Mouse (Mus musculus) naive thymus-derived CD4-positive, alpha-beta T cell, adult 2 months (primary cell): ENCODE measurements around the gene Dgka.

Source experiments
- DNase-seq: peaks from one replicate; pipeline ENCODE4 v3.0.0-alpha.2; 2011; ENCODE audit warnings: low read depth

Dgka gene

GRCm38 (mm10) chr10:128744680-128745601 lies at the start of gene Dgka:
TSS of gene Dgka (minus strand) at chr10:128744855.
- DNase-seq: peak; percentile 86

DNA sequence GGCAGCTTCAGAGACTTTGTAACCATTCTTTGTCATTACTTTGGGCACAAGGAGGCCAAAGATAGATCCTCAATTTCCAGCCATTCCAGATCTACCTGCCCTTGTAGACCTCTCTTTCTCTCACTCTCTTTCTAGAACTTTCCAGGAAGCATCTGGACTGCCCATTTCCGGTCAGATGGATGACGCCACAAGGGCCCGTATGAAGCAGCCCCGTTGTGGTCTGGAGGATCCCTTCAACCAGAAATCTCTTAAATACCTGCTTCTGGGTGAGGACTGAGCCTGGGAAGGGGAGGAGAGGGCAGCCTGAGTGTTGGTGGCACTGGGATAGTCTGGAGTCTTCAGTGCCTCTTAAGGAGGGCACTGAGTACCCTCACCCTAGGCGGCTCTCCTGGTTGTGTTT lies 49.7 kb upstream of the Dgka start:
- DNase-seq: no peak

DNA sequence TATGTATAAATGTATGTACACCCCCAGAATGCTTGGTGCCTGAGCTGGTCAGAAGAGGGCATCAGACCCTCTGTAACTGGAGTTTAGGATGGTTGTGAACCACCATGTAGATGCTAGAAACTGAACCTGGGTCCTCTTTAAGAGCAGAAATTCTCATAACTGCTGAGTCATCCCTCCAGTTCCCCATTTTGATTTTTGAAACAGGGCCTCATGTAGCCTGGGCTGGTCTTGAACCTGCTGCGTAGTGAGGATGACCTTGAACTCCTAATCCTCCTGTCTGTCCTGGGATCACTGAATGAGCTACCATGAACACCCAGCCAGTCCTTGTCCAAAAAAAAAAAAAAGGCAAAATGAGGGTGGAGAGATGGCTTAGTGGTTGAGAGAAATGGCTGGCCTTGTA lies 48.6 kb upstream of the Dgka start:
- DNase-seq: no peak

GRCm38 (mm10) chr10:128792041-128792440 lies 47.4 kb upstream of the Dgka start:
- no peak for DNase-seq

- no peak for DNase-seq
Observed at GRCm38 (mm10) chr10:128790398-128791124, 45.9 kb upstream of the Dgka start, which contains the start of gene Mmp19. TSS of gene Mmp19 (plus strand) at chr10:128790910.

DNA sequence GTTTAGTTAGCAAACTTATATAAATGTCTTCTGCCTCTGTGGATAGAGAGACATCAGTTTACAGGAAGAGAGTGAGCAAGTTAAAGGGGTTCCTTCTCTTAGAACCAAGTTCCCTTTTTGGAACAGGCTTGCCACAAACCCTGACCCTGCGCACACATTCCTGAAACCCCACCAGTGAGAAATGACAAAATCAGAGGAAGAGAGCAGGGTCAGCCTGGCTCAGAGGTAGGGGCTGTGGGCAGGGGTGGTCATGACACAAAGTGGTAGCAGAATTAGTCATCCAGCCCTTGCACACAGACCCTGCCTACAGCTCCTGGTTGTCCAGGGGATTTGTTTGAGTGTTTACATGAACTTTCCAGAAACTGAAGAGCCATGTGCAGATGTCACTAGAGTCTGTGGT lies 35.5 kb upstream of the Dgka start:
- DNase-seq: no peak

DNA sequence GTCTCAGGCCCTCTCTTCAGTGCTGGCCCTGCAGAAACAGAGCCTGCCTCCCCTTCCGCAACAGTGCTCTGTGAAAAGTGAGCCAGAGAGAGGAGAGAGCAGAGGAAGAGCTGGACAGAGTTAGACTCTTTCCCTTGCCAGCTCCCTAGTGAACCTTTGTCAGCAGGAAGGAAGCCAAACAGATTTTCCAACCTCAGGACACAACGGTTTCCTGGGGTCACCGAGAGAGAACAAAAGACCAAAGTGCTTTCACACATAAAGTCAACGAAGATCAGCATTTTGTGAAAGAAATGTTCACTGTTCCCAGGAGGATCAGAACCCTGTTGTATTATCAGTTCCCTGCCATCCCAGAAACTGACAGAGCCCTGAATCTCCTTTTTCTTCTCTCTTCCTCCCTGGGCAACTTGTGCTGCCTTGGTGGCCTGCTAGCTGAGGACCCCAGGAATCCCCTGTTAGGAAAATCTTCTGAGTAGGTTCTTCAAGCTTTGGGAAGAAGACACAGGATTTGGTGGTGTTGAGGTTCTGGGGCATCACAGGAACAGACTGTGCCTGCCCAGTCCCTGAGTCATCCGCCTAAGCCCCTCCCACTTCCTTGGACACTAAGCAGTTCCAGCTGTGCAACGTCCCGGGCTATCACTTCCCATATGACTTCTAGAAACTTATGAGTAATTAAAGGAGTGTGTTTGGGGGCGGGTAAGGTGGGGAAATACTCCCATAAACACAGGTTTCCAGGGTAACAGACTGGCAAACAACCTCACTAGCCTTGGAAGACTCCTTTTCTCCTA lies 34.5 kb upstream of the Dgka start:
- no peak for DNase-seq

DNA sequence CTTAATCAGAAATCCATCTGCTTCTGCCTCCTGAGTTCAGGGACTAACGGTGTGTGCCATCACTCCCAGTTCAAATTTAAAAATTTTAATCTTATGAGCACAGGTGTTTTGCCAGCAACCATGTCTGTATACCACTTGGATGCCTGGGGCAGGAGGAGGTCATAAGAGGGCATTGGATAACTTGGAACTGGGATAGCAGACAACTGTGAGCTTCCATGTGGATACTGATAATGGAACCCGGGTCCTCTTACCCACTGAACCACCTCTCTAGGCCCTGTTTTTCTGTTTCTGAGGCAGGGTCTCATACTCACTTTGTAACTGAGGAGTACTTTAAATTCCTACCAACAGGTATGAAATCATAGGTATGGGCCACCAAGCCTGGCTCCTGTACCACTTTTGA lies 33.8 kb upstream of the Dgka start:
- DNase-seq: no peak

GRCm38 (mm10) chr10:128773685-128774084 lies 29.0 kb upstream of the Dgka start:
- DNase-seq: peak; percentile 41

DNA sequence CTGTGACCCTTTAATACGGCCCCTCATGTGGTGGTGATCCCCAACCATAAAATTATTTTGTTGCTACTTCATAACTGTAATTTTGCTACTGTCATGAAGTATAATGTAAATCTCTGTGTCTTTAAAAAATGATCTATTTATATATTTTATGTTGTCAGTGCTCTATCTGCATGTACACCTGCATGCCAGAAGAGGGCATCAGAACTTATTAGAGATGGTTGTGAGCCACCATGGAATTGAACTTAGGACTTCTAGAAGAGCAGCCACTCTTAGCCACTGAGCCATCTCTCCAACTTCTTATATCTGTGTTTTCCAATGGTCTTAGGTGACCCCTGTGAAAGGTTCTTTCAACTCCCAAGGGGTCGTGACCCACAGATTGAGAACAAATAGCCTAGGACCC lies 28.2 kb upstream of the Dgka start:
- peak; percentile 46 for DNase-seq

GRCm38 (mm10) chr10:128748252-128748864 lies 3.7 kb upstream of the Dgka start:
- DNase-seq: peak; percentile 93

DNA sequence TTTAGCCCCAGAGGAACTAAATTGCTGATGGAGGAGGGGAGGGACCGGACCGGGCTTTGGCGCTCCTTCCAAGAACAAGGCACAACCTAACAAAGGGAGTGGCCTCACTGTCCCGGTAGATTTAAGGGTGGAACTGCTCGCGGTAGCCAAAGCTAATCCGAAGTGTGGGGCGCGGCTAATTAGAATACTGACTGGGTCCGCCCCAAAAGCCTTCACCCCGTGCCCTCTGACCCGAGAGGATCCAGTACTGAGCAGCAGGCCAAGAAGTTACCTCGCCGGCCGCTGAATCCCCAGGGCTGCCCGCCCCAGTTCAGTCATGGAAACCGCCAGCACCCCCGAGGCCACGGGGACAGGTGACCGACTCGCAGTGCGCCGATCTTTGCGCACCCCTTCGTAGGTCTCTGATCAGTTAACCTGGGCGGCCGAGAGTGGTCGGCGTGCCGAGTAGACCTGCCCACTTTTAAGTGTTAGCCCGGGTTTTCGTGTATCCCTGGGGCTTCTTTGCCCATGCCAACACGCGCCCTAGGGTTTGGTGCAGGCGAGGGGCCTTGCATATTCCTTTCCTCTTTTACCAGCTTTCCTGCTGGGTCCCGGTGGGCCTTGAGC lies 3.1 kb upstream of the Dgka start, which contains the start of gene Pym1:
Gene Pym1 (plus strand): TSS at position 244 of the 606 bp plus-strand sequence.
- peak; percentile 65 for DNase-seq

- peak; percentile 53 for DNase-seq
Observed at GRCm38 (mm10) chr10:128746972-128747645, 2.5 kb upstream of the Dgka start.

- DNase-seq: peak; percentile 90
Observed at GRCm38 (mm10) chr10:128745946-128746613, 1.4 kb upstream of the Dgka start.

DNA sequence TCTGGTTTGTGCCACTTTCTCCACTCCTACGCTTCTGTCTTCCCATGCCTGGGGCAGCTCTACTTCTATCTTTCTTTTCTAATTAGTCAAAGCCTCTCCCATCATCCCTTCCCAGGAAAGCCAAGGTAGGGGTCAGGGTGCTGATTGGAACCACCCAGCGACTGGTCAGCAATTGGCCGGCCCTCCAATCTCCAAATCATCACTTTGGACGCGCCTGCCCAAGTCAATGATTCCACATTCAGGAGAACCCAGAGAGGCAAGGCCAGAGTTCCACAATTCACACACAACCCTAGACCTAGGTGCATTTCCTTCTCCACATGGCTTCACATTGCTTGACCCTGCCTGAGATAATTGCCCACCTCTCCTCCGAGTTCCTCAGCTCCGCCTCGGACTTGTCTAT lies 444 bp downstream of the Dgka start:
- no peak for DNase-seq

GRCm38 (mm10) chr10:128743791-128744191 lies 864 bp downstream of the Dgka start:
- peak; percentile 54 for DNase-seq

DNA sequence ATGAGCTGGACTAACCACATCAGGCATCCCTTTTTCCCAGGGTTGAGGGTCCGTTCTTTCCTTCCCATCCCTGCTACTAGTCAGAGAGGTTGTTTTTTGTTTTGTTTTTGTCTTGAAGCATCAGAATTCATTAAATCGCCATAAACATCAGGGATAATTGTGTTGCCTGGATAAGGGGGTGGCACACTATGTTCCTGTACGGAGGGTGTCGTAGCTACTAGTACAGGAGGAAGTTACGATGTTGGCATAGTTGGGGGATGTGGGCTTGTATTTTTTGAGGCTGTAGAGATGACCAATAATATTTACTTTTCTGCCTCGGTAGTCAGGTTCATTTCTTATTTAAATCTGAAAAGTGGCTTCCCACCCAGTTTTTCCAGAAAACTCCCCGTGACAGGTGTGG lies 1.4 kb downstream of the Dgka start:
- peak; percentile 40 for DNase-seq

DNA sequence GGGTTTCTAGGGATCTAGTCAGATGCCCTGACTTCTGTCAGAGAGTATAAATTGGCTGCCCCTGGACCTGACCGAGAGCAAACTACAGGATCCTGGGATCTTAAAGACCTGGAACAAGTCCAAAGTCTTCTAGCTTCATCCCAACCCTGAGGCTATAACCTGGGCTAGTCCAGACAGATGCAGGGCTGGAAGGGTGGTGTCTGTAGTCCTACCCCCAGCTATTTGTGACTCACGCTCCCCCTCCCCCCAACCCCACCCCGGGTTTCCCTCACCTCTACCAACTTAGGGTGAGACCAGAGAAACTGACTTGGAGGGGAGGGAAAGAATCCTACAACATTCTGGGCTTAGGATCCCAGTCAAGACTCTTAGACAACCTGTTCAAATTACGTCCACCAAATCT lies 2.0 kb downstream of the Dgka start:
- DNase-seq: no peak

- no peak for DNase-seq
Observed at GRCm38 (mm10) chr10:128740296-128740695, 4.4 kb downstream of the Dgka start.

- no peak for DNase-seq
Observed at GRCm38 (mm10) chr10:128737435-128737834, 7.2 kb downstream of the Dgka start.
